Mouse (Mus musculus) T-helper 17 cell (primary cell): ENCODE measurements around the gene Nkain2.
"Not testable (repeated sequence)": the region's sequence is repeated elsewhere in the genome, so short reads cannot be mapped to it uniquely, and the experiment has no call there.

Source experiments
- in situ Hi-C, 2 experiments: fragments of 300-600 bp; cut with MboI, MseI; formaldehyde crosslinking; loops; 1 replicate in 1 of 2; 2 replicates in 1 of 2; pipeline ENCODE4 v1.15.1; 2025; ENCODE audit warnings: high pct_unique_total_duplicates in 2 of 2

Nkain2 gene

DNA sequence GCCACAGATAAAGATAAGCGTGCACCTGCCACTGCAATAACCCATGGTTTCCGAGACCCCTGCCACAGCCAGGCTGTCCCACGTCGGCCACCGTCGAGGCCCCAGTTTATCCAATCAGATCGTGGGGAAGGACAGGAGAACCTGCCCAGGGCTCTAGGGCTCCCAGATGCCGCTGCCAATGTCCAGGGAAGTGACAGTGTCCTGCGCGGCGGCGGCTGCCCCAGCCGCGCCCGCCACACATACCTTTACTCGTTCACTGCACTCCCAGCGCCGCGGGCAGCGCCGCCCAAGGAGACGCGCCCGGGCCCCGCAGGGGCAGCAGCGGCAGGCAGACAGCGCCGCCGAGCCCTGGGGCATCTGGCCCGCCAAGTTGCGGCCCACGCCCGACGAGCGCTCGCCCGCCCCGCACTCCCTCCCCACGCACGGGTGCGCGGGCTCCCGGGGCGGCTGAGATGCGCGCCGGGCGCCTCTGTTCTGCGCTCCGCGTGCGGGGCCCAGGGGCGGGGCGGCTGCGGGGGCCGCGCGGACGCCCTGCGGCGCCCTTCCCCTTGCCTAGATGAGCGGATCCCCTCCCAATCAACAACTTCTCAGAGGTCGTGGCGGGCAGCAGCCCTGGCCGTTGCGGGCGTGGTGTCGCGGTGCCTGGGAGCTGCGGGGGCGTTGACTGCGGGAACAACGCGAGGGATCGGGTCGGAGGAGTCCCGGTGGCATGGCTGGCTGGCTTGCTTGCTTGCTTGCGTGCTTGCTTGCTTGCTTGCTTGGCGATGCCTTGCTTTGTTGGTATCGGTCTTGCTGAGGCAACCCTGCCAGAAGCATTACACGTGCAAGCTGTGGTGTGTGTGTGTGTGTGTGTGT lies at the start of gene Nkain2:
TSS of gene Nkain2 (minus strand) at position 811 of the 855 bp plus-strand sequence.
- in situ Hi-C loops, result no loop called here

DNA sequence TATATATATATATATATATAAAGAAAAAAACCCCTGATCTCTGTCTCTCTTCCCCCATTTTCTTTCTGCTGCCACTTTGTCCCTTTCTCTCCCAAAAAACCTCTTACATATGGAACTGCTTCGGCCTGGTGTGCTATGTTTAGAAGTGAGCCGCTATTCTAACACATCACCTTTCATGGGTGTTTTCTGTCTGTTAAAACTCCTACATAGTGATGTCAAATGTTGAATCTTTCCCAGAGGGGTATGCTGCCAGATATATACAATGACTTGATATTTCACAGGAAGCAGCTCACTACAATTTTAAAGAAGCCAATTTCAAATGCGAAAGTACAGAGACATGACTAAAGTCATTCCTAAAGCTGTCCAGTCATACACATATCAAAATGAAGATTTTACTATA lies 49.6 kb upstream of the Nkain2 start:
- in situ Hi-C loops, result no loop called here

DNA sequence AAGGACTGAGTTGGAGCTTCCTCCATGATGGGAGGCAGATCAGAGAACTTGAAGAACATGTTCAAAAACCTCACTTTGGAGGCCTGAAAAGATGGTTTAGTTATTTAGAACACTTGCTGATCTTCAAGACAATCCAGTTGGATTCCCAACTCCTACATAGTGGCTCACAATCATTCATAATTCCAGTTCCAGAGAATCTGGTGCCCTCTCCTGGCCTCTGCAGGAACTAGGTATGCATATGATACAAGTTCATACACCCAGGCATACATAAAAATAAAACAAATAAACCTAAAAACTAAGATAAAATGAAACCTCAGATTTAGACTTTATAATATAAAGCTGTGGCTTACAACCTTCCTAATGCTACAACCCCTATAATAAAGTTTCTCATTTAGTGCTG lies 4.8 kb upstream of the Nkain2 start:
- in situ Hi-C loops, result no loop called here

DNA sequence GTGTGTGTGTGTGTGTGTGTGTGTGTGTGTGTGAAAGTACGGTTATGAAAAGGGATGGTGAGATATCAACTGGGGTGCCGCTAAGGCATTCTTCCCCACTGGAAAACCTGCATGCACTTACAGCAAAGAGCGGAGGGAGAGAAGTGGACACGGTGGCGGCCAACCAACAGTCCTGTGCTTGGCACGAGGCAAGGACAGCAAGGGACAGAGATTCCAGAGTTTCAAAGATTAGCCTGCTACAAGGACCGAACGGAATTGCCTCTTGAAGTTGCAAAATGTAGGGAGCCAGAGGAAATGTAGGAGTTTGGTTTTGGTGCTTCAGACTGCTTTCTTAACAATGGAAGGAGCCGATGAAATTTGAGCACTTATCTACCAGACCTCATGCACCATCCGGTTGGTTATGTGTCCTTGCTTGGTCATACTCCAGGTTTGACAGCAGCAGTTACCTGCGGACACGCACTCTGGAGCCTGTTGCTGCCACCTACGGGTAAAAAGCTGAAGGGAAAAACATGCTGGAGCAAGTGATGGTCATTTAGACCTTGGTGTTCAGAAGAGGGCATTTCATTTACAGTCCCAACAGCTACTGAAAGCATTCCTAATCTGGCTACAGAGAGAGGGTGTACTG lies 357 bp upstream of the Nkain2 start:
- in situ Hi-C loops, result no loop called here

DNA sequence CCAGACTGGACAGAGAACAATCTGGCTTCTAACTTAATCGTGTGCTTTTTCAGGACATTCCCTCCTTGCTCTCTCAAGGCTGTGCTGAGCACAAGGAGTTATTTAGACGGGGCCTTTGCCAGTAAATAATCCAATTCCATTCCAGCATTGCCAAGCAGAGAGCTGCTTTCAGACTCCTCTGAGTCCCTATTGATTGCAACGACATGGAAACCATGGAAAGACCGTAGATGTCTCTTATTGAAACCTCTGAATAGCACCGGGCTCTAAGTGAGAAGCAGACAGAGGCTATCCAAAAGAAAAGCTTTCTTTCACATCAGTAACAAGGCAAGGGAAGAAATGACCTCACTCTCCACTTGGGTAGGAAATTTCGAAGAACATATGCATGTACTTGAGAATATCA lies 8.3 kb downstream of the Nkain2 start:
- in situ Hi-C loops, result no loop called here

DNA sequence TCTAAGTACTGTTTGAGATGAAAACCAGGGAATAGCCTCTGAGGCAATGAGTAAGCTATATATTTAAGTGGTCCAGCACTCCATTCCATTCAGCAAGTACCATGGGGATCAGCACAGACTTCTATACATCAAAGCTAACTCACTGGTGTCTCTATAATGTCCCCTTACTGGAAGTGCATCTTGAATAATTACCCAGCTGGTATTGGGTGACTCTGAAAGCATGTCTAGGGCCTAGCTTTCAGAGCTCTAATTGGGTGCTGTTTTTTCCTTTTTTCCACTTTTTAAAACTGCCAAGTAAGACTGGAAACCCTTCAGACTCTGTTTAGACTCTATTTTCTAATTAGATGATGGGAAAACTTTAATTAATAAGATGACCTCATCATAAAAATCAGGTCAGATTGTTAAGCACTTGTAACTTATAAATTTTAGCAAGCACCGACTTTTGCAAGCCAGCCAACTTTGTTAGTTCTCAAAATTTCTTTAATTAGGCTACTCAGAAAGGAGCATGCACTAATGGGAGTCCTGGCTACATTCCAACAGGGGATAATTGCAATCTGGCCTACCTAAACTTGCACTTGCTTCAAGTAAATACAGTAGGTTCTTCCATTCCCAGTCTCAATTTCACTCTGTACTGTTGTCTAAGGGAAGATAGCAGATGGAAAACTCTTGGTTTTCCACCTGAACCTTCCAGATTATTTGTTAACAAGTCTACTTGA lies 19.4 kb downstream of the Nkain2 start:
- in situ Hi-C loops, result no loop called here

DNA sequence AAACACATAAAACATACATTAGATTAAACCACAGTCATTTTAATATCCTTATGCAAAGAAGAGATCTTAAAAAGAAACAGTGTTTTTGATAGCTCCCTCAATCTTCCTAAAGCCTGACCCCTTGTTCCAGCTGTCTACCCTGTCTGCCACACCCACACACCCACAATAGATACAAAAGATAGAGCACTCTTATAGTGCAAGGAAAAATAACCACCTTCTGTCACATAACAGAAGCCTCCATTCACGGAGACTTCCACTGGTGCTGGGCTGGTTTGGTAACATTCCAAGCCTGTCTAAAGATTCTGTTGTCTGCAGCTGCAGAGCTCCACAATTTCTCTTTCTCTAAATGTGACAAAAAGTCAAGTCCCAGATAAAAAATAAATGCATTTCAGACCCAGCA lies 20.7 kb downstream of the Nkain2 start:
- in situ Hi-C loops, result no loop called here

DNA sequence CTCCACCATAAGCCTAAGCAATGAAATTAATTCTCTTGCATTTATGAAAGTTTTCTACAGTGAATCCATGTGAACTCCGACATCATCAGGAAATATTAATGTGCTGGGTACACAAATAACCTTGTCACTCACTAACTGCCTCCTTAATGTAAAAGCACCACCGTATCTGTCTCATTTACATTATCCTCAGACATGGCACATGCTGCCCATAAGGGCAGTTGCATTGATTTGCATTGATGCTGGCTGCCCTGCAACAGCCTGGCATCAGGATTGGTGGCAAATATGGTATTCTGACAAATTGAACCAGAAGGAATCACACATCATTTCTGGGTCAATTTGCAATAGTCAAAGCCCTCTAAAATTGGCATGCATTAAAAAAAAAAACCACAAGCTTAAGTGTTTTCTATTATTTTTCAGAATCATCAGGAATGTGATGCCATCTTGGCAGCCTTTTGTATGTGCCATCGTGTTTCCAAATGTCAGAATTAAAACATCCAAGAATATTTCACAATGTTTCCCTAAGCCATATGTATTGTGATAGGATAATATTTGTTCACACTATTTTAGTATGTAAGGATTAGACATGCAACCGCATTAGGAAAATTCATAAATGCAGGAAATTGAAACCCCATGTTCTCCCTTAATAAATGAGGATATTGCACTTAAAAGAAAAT lies 74.9 kb downstream of the Nkain2 start:
- in situ Hi-C loops, result no loop called here

DNA sequence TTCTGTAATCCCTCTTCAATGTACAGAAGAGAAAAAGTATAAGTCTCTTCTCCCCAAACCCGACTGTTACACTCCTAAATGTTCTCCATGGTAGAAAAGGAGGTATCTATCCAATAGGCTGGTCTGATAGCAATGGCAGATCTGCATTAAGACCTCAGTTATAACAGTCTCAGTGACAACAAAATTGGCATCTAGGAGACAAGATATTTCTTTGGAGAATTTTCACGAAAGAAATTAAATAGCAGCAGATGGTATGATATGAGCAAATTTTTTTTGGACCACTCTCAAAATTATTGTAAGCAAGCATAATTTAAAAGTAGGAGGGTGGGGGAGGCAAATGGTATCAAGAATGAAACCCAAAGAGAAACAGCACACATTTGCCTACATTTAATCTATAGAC lies 94.0 kb downstream of the Nkain2 start:
- in situ Hi-C loops, result no loop called here

DNA sequence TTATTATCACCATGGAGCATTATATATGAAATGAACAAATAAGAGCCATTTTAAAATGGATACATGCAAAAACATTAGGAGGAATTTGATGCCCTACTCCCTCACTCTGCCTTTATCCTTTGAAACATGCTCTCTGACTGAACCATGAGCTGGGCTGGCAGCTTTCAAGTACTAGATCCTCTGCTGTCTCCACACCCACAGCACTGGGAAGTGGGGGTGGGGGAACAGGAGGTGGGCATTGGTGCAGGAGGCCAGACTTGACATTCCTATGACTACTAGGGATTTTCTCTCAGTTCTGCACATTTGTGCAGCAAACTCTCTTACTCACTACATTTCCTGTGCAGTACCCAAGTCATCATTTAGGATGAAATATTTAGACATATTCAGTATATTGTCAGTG lies 99.7 kb downstream of the Nkain2 start:
- in situ Hi-C loops, result no loop called here

DNA sequence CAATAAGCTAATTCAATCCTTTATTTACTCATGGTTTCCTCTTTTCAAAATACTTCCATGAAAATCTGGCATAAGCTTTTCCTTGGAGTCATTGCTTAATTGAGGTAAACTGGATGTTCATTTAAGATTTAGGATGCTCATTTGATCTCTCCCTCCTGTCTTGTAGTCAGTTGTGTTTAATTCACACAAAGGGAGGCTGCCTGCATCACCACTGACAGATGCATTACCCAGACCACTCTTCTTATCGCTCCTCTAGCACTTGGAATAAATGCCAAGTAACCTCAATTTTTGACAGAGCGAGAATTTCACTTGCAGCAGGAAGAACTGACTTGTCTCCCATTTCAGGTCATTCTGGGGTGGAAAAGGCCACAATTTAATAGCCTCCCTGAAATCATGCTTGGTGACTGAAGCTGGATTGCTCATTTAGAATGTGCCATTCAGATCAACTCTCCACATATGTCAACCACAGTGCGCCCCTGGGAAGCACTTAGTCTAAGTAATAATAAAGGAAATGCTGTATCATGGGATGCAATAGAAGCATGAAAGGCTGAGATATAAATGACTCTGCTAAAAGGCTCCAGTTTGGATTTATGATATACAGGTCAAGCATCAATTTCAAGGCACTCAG lies 107.4 kb downstream of the Nkain2 start:
- in situ Hi-C loops, result no loop called here

DNA sequence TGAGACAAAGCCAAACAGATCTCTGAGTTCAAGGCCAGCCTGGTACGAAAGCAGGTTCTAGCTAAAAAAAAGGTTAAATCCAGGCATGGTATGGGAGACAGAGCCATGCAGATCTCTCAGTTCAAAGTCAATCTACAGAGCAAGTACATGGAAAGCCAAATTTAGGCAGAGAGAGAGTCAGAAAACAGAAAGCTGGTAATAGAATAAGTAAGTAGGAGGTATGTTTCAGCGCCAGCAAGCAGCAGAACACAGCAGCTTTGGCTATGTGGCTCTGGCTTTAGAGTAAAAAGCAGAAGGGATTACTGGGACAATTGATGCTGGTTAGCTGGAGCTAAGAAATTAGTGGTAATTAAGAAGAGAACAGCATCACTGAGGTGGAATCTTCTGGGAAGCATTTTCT lies 151.3 kb downstream of the Nkain2 start:
- in situ Hi-C loops, result no loop called here

DNA sequence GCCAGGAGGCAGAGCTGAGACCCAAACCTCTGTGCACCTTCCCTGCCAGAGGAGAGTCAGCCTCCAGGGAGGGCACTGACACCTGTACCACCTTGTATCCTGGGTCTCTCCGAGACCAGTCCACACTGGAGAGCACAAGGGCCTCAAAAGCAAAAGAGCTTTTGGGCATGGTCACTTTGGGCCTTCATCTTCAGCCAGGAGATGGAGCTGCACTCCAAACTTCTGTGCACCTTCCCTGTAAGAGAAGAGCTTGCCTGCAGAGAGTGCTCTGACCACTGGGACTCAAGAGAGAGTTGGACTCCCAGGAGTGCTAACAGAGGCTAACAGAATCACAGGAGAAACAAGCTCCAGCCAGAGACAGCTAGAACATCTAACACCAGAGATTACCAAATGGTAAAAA lies 183.7 kb downstream of the Nkain2 start:
- in situ Hi-C loops, result not testable (repeated sequence)

DNA sequence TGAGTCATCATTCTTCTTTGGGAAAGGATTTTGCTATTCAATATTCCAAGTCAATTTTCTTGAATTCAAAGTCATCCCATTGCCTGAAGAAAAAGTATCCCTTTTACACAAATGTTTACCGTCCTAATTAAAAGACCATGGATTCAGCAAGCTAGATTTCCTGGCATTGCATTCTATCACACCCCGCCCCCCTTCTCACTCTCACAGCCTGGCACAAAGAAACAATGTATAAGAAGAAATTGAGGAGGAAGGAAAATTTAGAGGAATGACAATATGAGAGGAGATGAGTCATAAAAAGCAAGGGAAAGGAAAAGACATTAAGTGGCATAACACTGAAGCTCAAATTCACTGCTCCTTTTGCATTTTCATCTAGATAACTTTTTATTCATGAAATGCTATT lies 193.6 kb downstream of the Nkain2 start:
- in situ Hi-C loops, result no loop called here

DNA sequence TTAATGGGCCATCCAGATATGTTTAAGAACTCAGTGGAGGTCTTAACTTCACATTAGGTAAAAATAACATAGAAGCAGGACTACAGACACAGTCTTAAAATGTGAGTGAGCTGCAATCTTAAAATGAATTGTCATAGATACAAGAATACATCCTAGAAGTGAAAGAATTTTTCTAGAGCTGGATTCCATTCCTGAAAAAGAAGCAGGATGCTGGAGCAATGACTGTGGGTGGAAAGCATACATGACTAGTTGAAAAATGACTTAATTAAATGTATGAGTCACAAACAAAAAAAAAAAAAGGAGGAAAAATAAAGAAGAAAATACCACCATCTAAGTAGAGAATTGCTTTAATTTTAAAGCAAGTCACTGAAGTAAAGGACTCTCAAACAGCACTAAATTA lies 205.7 kb downstream of the Nkain2 start:
- in situ Hi-C loops, result no loop called here

DNA sequence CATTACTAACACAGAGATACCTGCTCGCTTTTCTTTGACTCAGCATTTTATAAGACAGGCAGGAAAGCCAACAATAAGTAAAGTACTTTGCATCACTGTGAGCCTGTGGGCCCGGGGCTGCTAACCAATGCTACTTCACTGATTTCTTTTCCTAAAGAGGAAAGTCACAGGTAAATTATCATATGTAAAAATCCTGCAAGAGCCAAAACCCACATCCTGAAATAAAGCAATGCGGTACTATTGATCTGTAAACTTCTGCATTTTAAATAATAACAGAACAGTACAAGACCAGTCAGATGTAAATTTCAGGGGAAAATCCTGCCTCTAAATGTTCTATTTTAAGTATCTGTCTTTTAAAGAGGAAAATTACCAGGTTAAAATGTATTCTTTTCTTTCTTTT lies 250.0 kb downstream of the Nkain2 start:
- in situ Hi-C loops, result loop anchor here in 1 of 2 experiments (10.0 kb wide), 1 partner anchor 75 kb away; no protein-coding TSS in a partner anchor

DNA sequence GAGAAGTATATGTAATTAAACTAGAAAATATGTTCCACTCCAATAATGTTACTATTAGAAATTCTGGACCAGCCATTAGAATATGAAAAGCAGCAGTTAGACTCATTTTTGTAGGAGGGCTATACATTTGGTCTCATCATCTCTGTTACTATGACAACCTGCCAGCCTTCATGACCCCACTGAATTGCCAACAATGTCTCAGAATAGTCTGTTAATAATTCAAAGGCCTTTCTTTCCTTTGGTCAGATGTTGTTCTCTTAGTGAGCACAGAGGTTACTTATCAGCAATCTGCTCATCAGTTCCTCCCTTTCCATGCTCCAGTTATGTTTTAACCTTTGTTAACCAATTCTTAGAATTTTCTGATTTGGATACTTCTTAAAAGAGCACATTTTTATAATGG lies 251.1 kb downstream of the Nkain2 start:
- in situ Hi-C loops, result no loop called here

DNA sequence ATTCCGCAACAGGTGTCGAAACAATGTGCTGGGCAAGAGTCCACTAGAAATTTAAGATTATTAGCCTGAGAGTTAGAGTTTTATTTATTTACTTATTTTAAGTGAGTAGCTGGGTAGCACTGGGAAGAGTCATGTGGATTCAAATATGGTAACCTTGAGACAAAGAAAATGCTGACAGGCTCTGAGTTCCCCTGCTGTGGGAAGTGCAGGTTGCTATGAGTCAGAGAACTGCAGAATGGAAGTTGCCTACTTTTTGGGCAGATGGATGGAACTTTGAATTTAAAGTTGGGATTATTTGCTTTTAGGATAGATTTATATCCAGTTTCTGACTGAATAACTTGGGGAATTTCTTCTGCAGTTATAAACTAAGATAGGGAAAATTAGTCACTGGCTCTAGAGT lies 259.2 kb downstream of the Nkain2 start:
- in situ Hi-C loops, result no loop called here

DNA sequence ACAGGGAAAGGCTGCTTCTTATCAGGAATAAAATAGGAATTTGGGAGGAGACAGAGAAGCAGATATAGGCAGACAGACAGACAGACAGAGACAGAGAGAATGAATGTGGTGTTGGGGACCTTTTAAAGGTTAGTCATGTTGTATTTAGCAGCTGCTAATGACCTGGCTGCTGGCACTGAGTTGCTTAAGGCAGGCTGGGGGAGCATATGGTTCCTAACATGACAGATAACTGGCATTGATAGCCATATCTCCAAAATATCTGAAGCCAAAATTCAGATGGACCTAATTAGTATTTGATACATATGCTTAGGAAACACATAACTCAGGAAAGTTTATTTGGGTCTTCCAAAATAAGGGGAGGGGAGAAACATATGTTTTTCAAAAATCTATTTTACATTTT lies 285.8 kb downstream of the Nkain2 start:
- in situ Hi-C loops, result no loop called here

DNA sequence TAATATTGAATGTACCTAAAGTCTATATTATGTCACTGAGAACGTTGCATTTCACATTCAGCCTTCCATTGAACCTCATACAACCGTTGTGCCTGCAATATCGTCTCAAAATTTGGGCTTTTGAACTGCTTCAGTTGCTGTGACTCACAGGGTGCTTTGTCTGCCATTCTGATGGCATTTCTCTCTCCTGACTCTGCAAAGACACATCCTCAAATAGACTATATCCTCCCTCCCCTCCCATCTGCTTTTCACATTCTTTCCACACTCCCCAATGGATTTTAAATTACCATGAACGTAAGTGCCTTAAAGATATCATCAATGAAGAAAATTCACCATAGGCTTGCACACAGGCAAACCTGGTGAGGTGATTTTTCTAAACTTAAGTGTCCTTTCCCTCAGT lies 287.5 kb downstream of the Nkain2 start:
- in situ Hi-C loops, result no loop called here

DNA sequence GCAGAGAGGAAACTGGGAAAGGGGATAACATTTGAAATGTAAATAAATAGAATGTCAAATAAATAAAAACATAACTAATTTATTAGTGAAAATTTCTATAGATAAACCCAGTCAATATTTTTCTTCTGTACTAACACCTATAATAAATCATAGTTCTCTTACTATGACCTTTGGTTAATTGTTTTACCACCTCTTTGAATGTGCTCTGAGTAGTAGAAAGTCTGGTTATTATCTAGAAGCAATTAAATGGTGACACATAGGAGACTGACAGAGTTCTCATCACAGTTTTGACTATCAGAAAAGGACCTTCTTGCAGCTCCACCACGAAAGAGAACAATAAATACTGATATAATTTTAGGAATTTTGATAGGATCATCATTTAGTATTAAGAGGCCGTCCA lies 295.3 kb downstream of the Nkain2 start:
- in situ Hi-C loops, result no loop called here

DNA sequence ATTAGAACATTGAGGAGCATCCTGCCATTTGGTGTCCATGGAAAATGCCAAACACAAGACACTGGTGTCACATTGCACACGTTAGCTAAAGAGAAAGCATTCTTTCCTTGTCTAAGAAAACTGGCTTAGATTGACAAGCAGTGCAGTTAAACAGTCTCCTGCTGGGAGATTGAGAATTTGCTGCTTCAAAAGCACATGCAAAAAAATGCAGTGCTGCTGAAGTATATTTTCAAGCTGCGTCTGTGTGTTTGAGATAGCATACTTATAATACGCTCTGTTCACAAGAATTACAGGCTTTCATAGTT lies 313.0 kb downstream of the Nkain2 start:
- in situ Hi-C loops, result loop anchor here in 1 of 2 experiments (5.0 kb wide), 1 partner anchor 95 kb away; no protein-coding TSS in a partner anchor
